Mouse (Mus musculus) myocyte (in vitro differentiated cells): Measurements from ENCODE around the gene Cgref1. TPM values are rescaled to one million over a fixed set of nuclear protein-coding genes. Genes with fewer than 3 reads are reported as not detected.

ENCODE experiments used
- H3K27me3 ChIP-seq: one replicate; pipeline ENCODE4 v1.6.1; 2011; ENCODE audit not compliant: control insufficient read depth, insufficient read depth, insufficient read length
- H3K36me3 ChIP-seq: one replicate; pipeline ENCODE4 v1.6.1; 2011; ENCODE audit not compliant: control insufficient read depth, insufficient read depth
- H3K4me2 ChIP-seq: one replicate; pipeline ENCODE4 v1.6.1; 2011; ENCODE audit warnings: low read depth, control low read depth
- H3K4me3 ChIP-seq: one replicate; pipeline ENCODE4 v1.5.1; 2011; ENCODE audit warnings: mild to moderate bottlenecking, control low read depth, moderate library complexity
- H3K79me2 ChIP-seq: one replicate; pipeline ENCODE4 v1.6.1; 2011; ENCODE audit not compliant: control insufficient read depth, insufficient read depth
- H3ac ChIP-seq: one replicate; pipeline ENCODE4 v1.6.1; 2011; ENCODE audit not compliant: control insufficient read depth, insufficient read length
- CEBPB ChIP-seq: IDR thresholded peaks from 2 replicates; pipeline ENCODE4 v1.6.1; 2011; ENCODE audit warnings: mild to moderate bottlenecking, moderate library complexity; ENCODE audit not compliant: poor library complexity, insufficient read depth, severe bottlenecking
- E2F4 ChIP-seq: IDR thresholded peaks from one replicate; pipeline ENCODE4 v1.6.1; 2011; ENCODE audit warnings: mild to moderate bottlenecking, control low read depth, moderate library complexity; ENCODE audit not compliant: insufficient read depth
- MAX ChIP-seq: IDR thresholded peaks from one replicate; pipeline ENCODE4 v1.6.1; 2011; ENCODE audit warnings: low read depth, mild to moderate bottlenecking, control low read depth
- MYOD1 ChIP-seq, 3 experiments: IDR thresholded peaks; one replicate each; pipeline ENCODE4 v1.6.1; 2011; ENCODE audit warnings: control low read depth in 2 of 3, low read depth in 2 of 3, mild to moderate bottlenecking in 2 of 3, moderate library complexity in 1 of 3; ENCODE audit not compliant: insufficient read length in 2 of 3, control insufficient read depth in 1 of 3
- MYOG ChIP-seq, 3 experiments: IDR thresholded peaks; one replicate each; pipeline ENCODE4 v1.6.1; 2011; ENCODE audit warnings: control low read depth in 2 of 3, low read depth in 2 of 3, mild to moderate bottlenecking in 2 of 3; ENCODE audit not compliant: insufficient read length in 2 of 3, control insufficient read depth in 1 of 3, insufficient read depth in 1 of 3
- POLR2A ChIP-seq: IDR thresholded peaks from one replicate; pipeline ENCODE4 v1.6.1; 2011; ENCODE audit warnings: low read depth, mild to moderate bottlenecking, control low read depth, moderate library complexity; ENCODE audit not compliant: insufficient read length
- POLR2AphosphoS2 ChIP-seq: IDR thresholded peaks from one replicate; pipeline ENCODE4 v1.6.1; 2011; ENCODE audit warnings: low read depth, control low read depth; ENCODE audit not compliant: insufficient read length
- REST ChIP-seq: IDR thresholded peaks from one replicate; pipeline ENCODE4 v1.6.1; 2011; ENCODE audit warnings: mild to moderate bottlenecking, control low read depth, moderate library complexity; ENCODE audit not compliant: insufficient read depth, insufficient read length
- SRF ChIP-seq: IDR thresholded peaks from one replicate; pipeline ENCODE4 v1.6.1; 2011; ENCODE audit warnings: low read depth; ENCODE audit not compliant: control insufficient read depth, insufficient read length
- TCF12 ChIP-seq: IDR thresholded peaks from one replicate; pipeline ENCODE4 v1.6.1; 2011; ENCODE audit warnings: mild to moderate bottlenecking, control low read depth; ENCODE audit not compliant: poor library complexity, insufficient read depth, severe bottlenecking
- TCF3 ChIP-seq: IDR thresholded peaks from one replicate; pipeline ENCODE4 v1.6.1; 2011; ENCODE audit warnings: low read depth, control low read depth; ENCODE audit not compliant: insufficient read length
- USF1 ChIP-seq: IDR thresholded peaks from one replicate; pipeline ENCODE4 v1.6.1; 2011; ENCODE audit warnings: low read depth, mild to moderate bottlenecking, control low read depth, moderate library complexity
- polyA plus RNA-seq: library from polyadenylated mRNA; unstranded; fragments of >200 nt; fragmentation: generic; extraction: Trizol; gene quantifications from one replicate; pipeline ENCODE4 v1.2.1, GENCODE M21; 2012; ENCODE audit warnings: missing spikeins

The Cgref1 gene
- polyA plus RNA-seq, 1 experiment: 26.2 TPM

DNA sequence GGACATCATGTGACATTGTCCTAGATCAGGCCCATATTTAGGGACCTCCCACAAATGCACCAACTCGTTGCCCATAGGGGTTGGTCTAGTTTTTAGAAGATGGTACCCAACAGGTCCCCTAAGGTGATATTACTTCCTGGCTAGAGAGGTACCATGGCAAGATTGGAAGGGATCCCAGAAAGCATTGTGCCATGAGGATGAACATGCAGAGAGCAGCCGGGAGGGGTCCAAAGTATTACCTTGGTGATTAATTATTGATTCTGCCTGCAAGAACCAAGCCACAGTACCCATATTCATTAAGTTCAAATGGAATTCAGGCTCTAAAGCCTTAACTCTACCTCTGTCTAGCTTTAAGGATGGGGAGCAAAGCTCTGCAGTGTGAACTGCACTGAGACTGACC is 19.3 kb downstream of the Cgref1 start:
- no peak overlapping the region for H3ac ChIP-seq
- H3K4me2 ChIP-seq: no peak overlapping the region
- H3K4me3 ChIP-seq: no peak overlapping the region
- no peaks in the 10 kb centered on the region for H3K36me3 ChIP-seq
- no peaks in the 10 kb centered on the region for H3K27me3 ChIP-seq
- H3K79me2 ChIP-seq: no peaks in the 10 kb centered on the region
- TF ChIP-seq CEBPB: no peak
- no peak for TF ChIP-seq USF1
- no peak for TF ChIP-seq POLR2AphosphoS2
- TF ChIP-seq REST: no peak
- TF ChIP-seq POLR2A: no peak
- no peak for TF ChIP-seq TCF3
- no peak for TF ChIP-seq MYOD1 (IDR thresholded peaks at IDR 0.05; ENCODE audit: control insufficient read depth in 1 of 3, insufficient read length in 2 of 3, low read depth in 2 of 3)
- no peak for TF ChIP-seq SRF
- no peak for TF ChIP-seq E2F4
- TF ChIP-seq MAX: no peak
- TF ChIP-seq TCF12: no peak
- TF ChIP-seq MYOG (IDR thresholded peaks at IDR 0.05; ENCODE audit: control insufficient read depth in 1 of 3, insufficient read depth in 1 of 3, insufficient read length in 2 of 3, low read depth in 2 of 3): no peak

DNA sequence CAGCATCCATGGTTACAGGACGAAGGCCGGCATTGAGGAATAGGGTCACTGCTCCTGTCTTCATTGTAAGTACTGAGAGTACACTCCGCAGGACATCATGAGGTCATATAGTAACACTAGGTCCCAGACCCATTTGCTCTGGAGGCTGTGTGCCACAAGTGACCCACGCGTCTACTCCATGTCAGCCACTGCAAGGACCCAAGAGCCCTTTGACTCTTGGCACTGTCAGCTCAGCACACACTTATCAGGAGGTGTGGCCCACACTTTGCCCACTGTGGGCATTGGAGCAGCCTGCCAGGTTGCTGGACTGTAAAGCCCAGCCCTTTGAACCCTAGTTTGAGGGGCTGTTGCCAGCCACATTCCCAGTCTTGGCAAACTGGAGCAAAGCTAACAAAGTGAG is 20.2 kb downstream of the Cgref1 start:
- no peak overlapping the region for H3ac ChIP-seq
- no peak overlapping the region for H3K4me2 ChIP-seq
- no peak overlapping the region for H3K4me3 ChIP-seq
- H3K36me3 ChIP-seq: no peaks in the 10 kb centered on the region
- TF ChIP-seq SRF (no peak), POLR2AphosphoS2 (no peak), USF1 (no peak), MAX (no peak), TCF12 (no peak), POLR2A (no peak), MYOD1 (IDR thresholded peaks at IDR 0.05; ENCODE audit: control insufficient read depth in 1 of 3, insufficient read length in 2 of 3, low read depth in 2 of 3) (no peak), TCF3 (no peak), REST (no peak)
- H3K79me2 ChIP-seq: no peaks in the 10 kb centered on the region
- no peaks in the 10 kb centered on the region for H3K27me3 ChIP-seq

- H3K4me3 ChIP-seq: no peak overlapping the region
- H3K4me2 ChIP-seq: no peak overlapping the region
- TF ChIP-seq TCF12: no peak
- TF ChIP-seq CEBPB: no peak
- no peak for TF ChIP-seq REST
- TF ChIP-seq USF1: no peak
- TF ChIP-seq SRF: no peak
- no peak for TF ChIP-seq E2F4
- TF ChIP-seq POLR2AphosphoS2: no peak
- no peak for TF ChIP-seq TCF3
- TF ChIP-seq MAX: no peak
- TF ChIP-seq POLR2A: no peak
- TF ChIP-seq MYOG (IDR thresholded peaks at IDR 0.05; ENCODE audit: control insufficient read depth in 1 of 3, insufficient read depth in 1 of 3, insufficient read length in 2 of 3, low read depth in 2 of 3): no peak
- no peak for TF ChIP-seq MYOD1 (IDR thresholded peaks at IDR 0.05; ENCODE audit: control insufficient read depth in 1 of 3, insufficient read length in 2 of 3, low read depth in 2 of 3)
- H3ac ChIP-seq: no peak overlapping the region
- H3K79me2 ChIP-seq: no peaks in the 10 kb centered on the region
- no peaks in the 10 kb centered on the region for H3K36me3 ChIP-seq
- no peaks in the 10 kb centered on the region for H3K27me3 ChIP-seq
Observed at GRCm38 (mm10) chr5:30924614-30925013, 20.8 kb downstream of the Cgref1 start.

DNA sequence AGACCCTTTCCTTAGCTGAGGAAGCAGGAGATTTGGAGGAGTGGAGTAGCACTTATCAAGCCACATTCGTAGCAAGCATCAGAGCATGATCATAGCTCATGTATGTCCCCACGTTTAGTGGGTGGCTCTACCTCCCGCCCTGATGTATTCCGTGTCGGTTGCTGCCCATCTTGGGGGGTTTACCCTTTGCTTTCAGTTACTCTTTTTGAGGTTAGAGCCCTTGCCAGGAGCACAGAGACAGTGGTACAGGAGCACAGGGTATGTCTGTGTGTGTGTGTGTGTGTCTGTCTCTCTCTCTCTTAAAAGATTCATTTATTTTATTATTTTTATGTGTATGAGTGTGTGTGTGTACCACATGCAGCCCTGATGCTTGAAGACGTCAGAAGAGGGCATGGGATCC is 22.3 kb downstream of the Cgref1 start:
- Histone ChIP-seq H3K4me3 (no peak overlapping the region), H3K4me2 (no peak overlapping the region)

GRCm38 (mm10) chr5:30922581-30923041 is 22.8 kb downstream of the Cgref1 start:
- no peak overlapping the region for H3K4me2 ChIP-seq
- peak overlapping the region; percentile 30 for H3K4me3 ChIP-seq
- no peaks in the 10 kb centered on the region for H3K79me2 ChIP-seq
- H3K36me3 ChIP-seq: no peaks in the 10 kb centered on the region
- no peak overlapping the region for H3ac ChIP-seq
- no peaks in the 10 kb centered on the region for H3K27me3 ChIP-seq
- TF ChIP-seq REST: no peak
- TF ChIP-seq MYOG (IDR thresholded peaks at IDR 0.05; ENCODE audit: control insufficient read depth in 1 of 3, insufficient read depth in 1 of 3, insufficient read length in 2 of 3, low read depth in 2 of 3): no peak
- TF ChIP-seq TCF3: no peak
- TF ChIP-seq SRF: no peak
- TF ChIP-seq MAX: no peak
- no peak for TF ChIP-seq CEBPB
- TF ChIP-seq POLR2AphosphoS2: no peak
- TF ChIP-seq POLR2A: no peak
- TF ChIP-seq E2F4: no peak
- no peak for TF ChIP-seq MYOD1 (IDR thresholded peaks at IDR 0.05; ENCODE audit: control insufficient read depth in 1 of 3, insufficient read length in 2 of 3, low read depth in 2 of 3)

More for the DNA sequence above, 22.3 kb downstream of the Cgref1 start:
- TF ChIP-seq TCF3: no peak
- no peak for TF ChIP-seq E2F4
- no peak for TF ChIP-seq CEBPB
- TF ChIP-seq REST: no peak
- no peak for TF ChIP-seq USF1
- TF ChIP-seq TCF12: no peak
- no peak for TF ChIP-seq MYOG (IDR thresholded peaks at IDR 0.05; ENCODE audit: control insufficient read depth in 1 of 3, insufficient read depth in 1 of 3, insufficient read length in 2 of 3, low read depth in 2 of 3)
- no peak for TF ChIP-seq MYOD1 (IDR thresholded peaks at IDR 0.05; ENCODE audit: control insufficient read depth in 1 of 3, insufficient read length in 2 of 3, low read depth in 2 of 3)
- TF ChIP-seq MAX: no peak
- no peak for TF ChIP-seq POLR2A
- TF ChIP-seq SRF: no peak
- TF ChIP-seq POLR2AphosphoS2: no peak
- no peaks in the 10 kb centered on the region for H3K36me3 ChIP-seq
- H3K79me2 ChIP-seq: no peaks in the 10 kb centered on the region
- no peaks in the 10 kb centered on the region for H3K27me3 ChIP-seq
- no peak overlapping the region for H3ac ChIP-seq
